Mouse (Mus musculus): ENCODE measurements around the gene Rftn2.

DNA sequence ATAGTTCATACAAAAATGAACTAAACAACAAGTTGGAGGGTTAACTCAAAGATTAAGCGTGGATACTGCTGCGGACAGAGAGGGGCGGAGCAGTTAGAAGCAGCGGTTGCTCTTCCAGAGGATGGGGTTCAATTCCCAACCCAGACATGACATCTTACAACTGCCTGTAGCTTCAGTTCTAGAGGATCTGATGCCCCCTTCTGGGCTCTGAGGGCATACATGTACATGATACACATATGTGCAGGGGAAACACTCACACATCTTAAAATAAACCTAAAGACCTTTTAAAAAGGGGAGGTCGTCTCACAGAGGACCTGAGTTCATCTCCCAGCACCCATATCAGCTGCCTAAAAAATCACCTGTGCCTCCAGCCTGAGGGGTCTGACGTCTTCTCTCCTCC lies 40.9 kb downstream of the Rftn2 start:
- TF ChIP-seq CTCF (IDR thresholded peaks at IDR 0.05; ENCODE audit: extremely low read depth, insufficient read length, insufficient replicate concordance, low read depth, low read length): no peak
- TF ChIP-seq POLR2A (IDR thresholded peaks at IDR 0.05; ENCODE audit: low read depth, low read length): no peak
